Mouse (Mus musculus): ENCODE data around the gene Phospho1. TPM values are rescaled to one million over a fixed set of nuclear protein-coding genes. Genes with fewer than 3 reads are reported as not detected.

Phospho1 gene
- total and polyA plus RNA-seq, 2 experiments from 2014 or later: 0.59 to 5.2 TPM

DNA sequence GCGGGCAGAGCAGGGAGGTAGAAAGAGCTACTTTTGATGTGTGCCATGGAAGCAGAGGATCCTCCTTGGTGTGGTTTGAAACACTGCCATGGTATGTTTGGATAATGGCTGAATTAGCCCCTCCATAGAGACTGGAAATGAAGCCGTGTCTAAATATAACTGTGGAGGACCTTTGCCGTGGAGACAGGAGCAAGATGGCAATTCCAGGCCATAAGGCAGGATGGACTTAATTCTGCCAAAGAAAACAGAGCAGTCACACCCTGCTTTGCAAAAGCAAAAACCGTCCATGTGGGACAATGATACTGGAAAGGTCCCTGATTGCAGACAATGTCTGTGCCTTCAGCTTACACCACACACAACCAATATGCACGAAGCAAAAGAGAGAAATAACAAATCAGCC lies 30.1 kb upstream of the Phospho1 start:
- H3K27me3 ChIP-seq (ENCODE audit: insufficient read depth, low read length): no peaks in the 10 kb centered on the region
- no peak for TF ChIP-seq CTCF (IDR thresholded peaks at IDR 0.05; ENCODE audit: low read depth)
- no peaks in the 10 kb centered on the region for H3K9me3 ChIP-seq (ENCODE audit: low read length)
- WGBS: 63% methylated on average over 5 of the region's 5 CpGs
- no peak overlapping the region for H3K4me3 ChIP-seq (ENCODE audit: low read length)
- H3K4me2 ChIP-seq (ENCODE audit: low read depth, low read length): no peak overlapping the region
- no peak for DNase-seq (ENCODE audit: low spot score)
- H3K27ac ChIP-seq: no peak overlapping the region
- no peak for ATAC-seq
- no peak overlapping the region for H3K9ac ChIP-seq (replicated peaks; ENCODE audit: low read length)
- H3K4me1 ChIP-seq (ENCODE audit: insufficient read depth, low read length): peaks cover 6% of the 10 kb centered on the region
- no peaks in the 10 kb centered on the region for H3K36me3 ChIP-seq (ENCODE audit: insufficient read depth, low read length)

GRCm38 (mm10) chr11:95795582-95795981 lies 28.7 kb upstream of the Phospho1 start:
- no peak for TF ChIP-seq CTCF (IDR thresholded peaks at IDR 0.05; ENCODE audit: low read depth)
- no peaks in the 10 kb centered on the region for H3K27me3 ChIP-seq (ENCODE audit: insufficient read depth, low read length)
- H3K4me1 ChIP-seq (ENCODE audit: insufficient read depth, low read length): peaks cover 6% of the 10 kb centered on the region
- no peaks in the 10 kb centered on the region for H3K9me3 ChIP-seq (ENCODE audit: low read length)
- H3K4me2 ChIP-seq (ENCODE audit: low read depth, low read length): no peak overlapping the region
- no peak overlapping the region for H3K4me3 ChIP-seq (ENCODE audit: low read length)
- no peak overlapping the region for H3K27ac ChIP-seq
- 72% methylated on average over 5 of the region's 5 CpGs for WGBS
- ATAC-seq: no peak
- H3K36me3 ChIP-seq (ENCODE audit: insufficient read depth, low read length): no peaks in the 10 kb centered on the region
- no peak for DNase-seq (ENCODE audit: low spot score)
- H3K9ac ChIP-seq (replicated peaks; ENCODE audit: low read length): no peak overlapping the region

- 70% methylated on average over 5 of the region's 5 CpGs for WGBS
Measured at GRCm38 (mm10) chr11:95805010-95805409, 19.3 kb upstream of the Phospho1 start.

GRCm38 (mm10) chr11:95805527-95805926 lies 18.8 kb upstream of the Phospho1 start:
- Histone ChIP-seq H3K27ac (no peak overlapping the region), H3K4me2 (ENCODE audit: low read depth, low read length) (no peak overlapping the region), H3K9ac (replicated peaks; ENCODE audit: low read length) (no peak overlapping the region), H3K9me3 (ENCODE audit: low read length) (no peaks in the 10 kb centered on the region), H3K4me3 (ENCODE audit: low read length) (no peak overlapping the region), H3K36me3 (ENCODE audit: insufficient read depth, low read length) (no peaks in the 10 kb centered on the region), H3K4me1 (ENCODE audit: insufficient read depth, low read length) (no peaks in the 10 kb centered on the region), H3K27me3 (ENCODE audit: insufficient read depth, low read length) (no peaks in the 10 kb centered on the region)
- 48% methylated on average over 3 of the region's 3 CpGs for WGBS
- no peak for DNase-seq (ENCODE audit: low spot score)
- ATAC-seq: no peak
- no peak for TF ChIP-seq CTCF (IDR thresholded peaks at IDR 0.05; ENCODE audit: low read depth)

More at GRCm38 (mm10) chr11:95805010-95805409, 19.3 kb upstream of the Phospho1 start:
- Histone ChIP-seq H3K4me3 (ENCODE audit: low read length) (no peak overlapping the region), H3K4me2 (ENCODE audit: low read depth, low read length) (no peak overlapping the region), H3K36me3 (ENCODE audit: insufficient read depth, low read length) (no peaks in the 10 kb centered on the region), H3K27ac (no peak overlapping the region), H3K27me3 (ENCODE audit: insufficient read depth, low read length) (no peaks in the 10 kb centered on the region), H3K9ac (replicated peaks; ENCODE audit: low read length) (no peak overlapping the region), H3K4me1 (ENCODE audit: insufficient read depth, low read length) (no peaks in the 10 kb centered on the region), H3K9me3 (ENCODE audit: low read length) (no peaks in the 10 kb centered on the region)
- ATAC-seq (no peak), DNase-seq (ENCODE audit: low spot score) (no peak)
- no peak for TF ChIP-seq CTCF (IDR thresholded peaks at IDR 0.05; ENCODE audit: low read depth)

GRCm38 (mm10) chr11:95807884-95808283 lies 16.4 kb upstream of the Phospho1 start:
- TF ChIP-seq CTCF (IDR thresholded peaks at IDR 0.05; ENCODE audit: low read depth): no peak
- 97% methylated on average over 5 of the region's 5 CpGs for WGBS
- no peak overlapping the region for H3K27ac ChIP-seq
- no peaks in the 10 kb centered on the region for H3K4me1 ChIP-seq (ENCODE audit: insufficient read depth, low read length)
- no peaks in the 10 kb centered on the region for H3K27me3 ChIP-seq (ENCODE audit: insufficient read depth, low read length)
- H3K4me3 ChIP-seq (ENCODE audit: low read length): no peak overlapping the region
- H3K9ac ChIP-seq (replicated peaks; ENCODE audit: low read length): no peak overlapping the region
- no peak for ATAC-seq
- no peaks in the 10 kb centered on the region for H3K36me3 ChIP-seq (ENCODE audit: insufficient read depth, low read length)
- no peak for DNase-seq (ENCODE audit: low spot score)
- no peaks in the 10 kb centered on the region for H3K9me3 ChIP-seq (ENCODE audit: low read length)
- H3K4me2 ChIP-seq (ENCODE audit: low read depth, low read length): no peak overlapping the region

DNA sequence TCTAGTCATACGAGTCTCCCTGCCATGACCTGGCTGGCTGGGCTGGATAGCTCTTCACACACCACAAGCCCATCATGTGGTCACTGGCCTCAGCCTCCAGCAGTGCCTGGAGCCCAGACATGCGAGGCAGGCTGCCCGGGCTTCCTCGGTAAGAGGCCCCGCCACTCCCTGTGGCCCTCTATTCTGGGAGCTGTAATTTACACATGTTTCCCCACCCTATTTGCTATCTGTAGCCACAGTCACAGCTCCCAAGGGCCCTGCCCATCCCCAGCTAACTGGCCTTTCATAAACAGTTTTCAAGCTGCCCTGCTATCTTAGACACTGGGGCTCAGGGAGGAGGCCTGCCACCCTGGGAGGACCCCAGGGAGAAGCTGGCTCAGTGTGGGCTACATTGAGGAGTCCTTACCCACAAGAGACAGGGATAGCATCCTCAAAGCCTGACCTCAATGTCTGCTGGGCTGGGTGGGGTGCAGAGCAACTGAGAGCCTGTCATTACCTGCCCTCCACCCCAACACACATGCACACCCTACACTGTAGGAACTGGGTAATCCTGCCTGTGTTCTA lies 15.8 kb upstream of the Phospho1 start:
- TF ChIP-seq CTCF (IDR thresholded peaks at IDR 0.05; ENCODE audit: low read depth): no peak
- WGBS: 73% methylated on average over 5 of the region's 5 CpGs
- H3K4me3 ChIP-seq (ENCODE audit: low read length): no peak overlapping the region
- H3K4me2 ChIP-seq (ENCODE audit: low read depth, low read length): no peak overlapping the region
- H3K27me3 ChIP-seq (ENCODE audit: insufficient read depth, low read length): no peaks in the 10 kb centered on the region
- no peaks in the 10 kb centered on the region for H3K36me3 ChIP-seq (ENCODE audit: insufficient read depth, low read length)
- H3K4me1 ChIP-seq (ENCODE audit: insufficient read depth, low read length): no peaks in the 10 kb centered on the region
- ATAC-seq (no peak), DNase-seq (ENCODE audit: low spot score) (no peak)
- H3K27ac ChIP-seq: no peak overlapping the region
- H3K9ac ChIP-seq (replicated peaks; ENCODE audit: low read length): no peak overlapping the region
- H3K9me3 ChIP-seq (ENCODE audit: low read length): no peaks in the 10 kb centered on the region

DNA sequence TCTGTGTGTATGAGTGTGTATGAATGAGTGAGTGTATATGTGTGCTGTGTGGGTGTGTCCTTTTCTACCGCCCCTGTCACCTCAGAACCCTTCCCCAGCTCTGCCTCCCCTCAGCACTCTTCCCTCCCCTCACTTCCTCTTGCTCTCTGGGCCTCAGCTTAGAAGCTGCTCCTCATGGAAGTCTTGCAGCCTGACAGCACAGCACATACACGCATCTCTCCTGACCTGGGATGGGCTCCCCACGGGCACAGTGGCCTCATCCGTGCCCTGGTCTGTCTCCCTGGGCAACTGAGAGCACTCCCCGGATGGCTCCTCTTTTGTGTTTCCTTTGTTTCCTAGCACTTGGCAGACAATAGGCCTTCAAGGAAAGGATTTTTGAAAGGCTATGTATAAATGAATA lies 14.7 kb upstream of the Phospho1 start:
- no peak overlapping the region for H3K4me3 ChIP-seq (ENCODE audit: low read length)

More for the DNA sequence above, 14.7 kb upstream of the Phospho1 start:
- ATAC-seq: no peak
- Histone ChIP-seq H3K4me2 (ENCODE audit: low read depth, low read length) (no peak overlapping the region), H3K36me3 (ENCODE audit: insufficient read depth, low read length) (no peaks in the 10 kb centered on the region), H3K27me3 (ENCODE audit: insufficient read depth, low read length) (no peaks in the 10 kb centered on the region), H3K4me1 (ENCODE audit: insufficient read depth, low read length) (no peaks in the 10 kb centered on the region), H3K27ac (no peak overlapping the region), H3K9me3 (ENCODE audit: low read length) (no peaks in the 10 kb centered on the region), H3K9ac (replicated peaks; ENCODE audit: low read length) (no peak overlapping the region)
- TF ChIP-seq CTCF (IDR thresholded peaks at IDR 0.05; ENCODE audit: low read depth): no peak
- no peak for DNase-seq (ENCODE audit: low spot score)
- WGBS: 10% methylated on average over 5 of the region's 5 CpGs

Data from hindbrain, postnatal 0 days (tissue).